Mouse (Mus musculus): Measurements from ENCODE around the gene Smim12. TPM values are rescaled to one million over a fixed set of nuclear protein-coding genes. Genes with fewer than 3 reads are reported as not detected.

The Smim12 gene
- total and polyA plus RNA-seq, 3 experiments, result 30.9 to 33.6 (median 31.3) TPM

GRCm38 (mm10) chr4:127227051-127227673, 16.4 kb upstream of the Smim12 start:
- Histone ChIP-seq H3K27ac (ENCODE audit: insufficient read depth, low read depth) (no peak overlapping the region), H3K4me3 (replicated peaks in 1 of 3; ENCODE audit: low read depth in 2 of 3, low read length in 2 of 3, poor library complexity in 1 of 3) (no peak overlapping the region), H3K4me1 (ENCODE audit: control insufficient read depth in 1 of 2, insufficient read depth in 2 of 2) (peaks cover 2 to 6% of the 10 kb centered on the region in 2 experiments; a peak in 2 of 4 replicates), H3K9me3 (replicated peaks; ENCODE audit: low read length) (no peaks in the 10 kb centered on the region), H3K79me2 (replicated peaks; ENCODE audit: control insufficient read depth, extremely low read depth, insufficient read depth, poor library complexity, severe bottlenecking) (no peaks in the 10 kb centered on the region), H3K9ac (ENCODE audit: insufficient read depth, low read depth) (no peak overlapping the region), H3K4me2 (ENCODE audit: insufficient read depth, low read depth, poor library complexity, severe bottlenecking) (no peak overlapping the region), H3K27me3 (replicated peaks) (peaks cover 63% of the 10 kb centered on the region), H3K36me3 (replicated peaks in 1 of 2; ENCODE audit: control insufficient read depth in 1 of 2, insufficient read depth in 1 of 2, low read length in 1 of 2) (no peaks in the 10 kb centered on the region)
- TF ChIP-seq MAZ (IDR thresholded peaks at IDR 0.05; ENCODE audit: low read depth, low read length) (no peak), CHD2 (IDR thresholded peaks at IDR 0.05; ENCODE audit: low read length) (no peak), IRF4 (IDR thresholded peaks at IDR 0.05; ENCODE audit: low read depth, low read length) (no peak)
- DNase-seq (ENCODE audit: extremely low read depth), result no peak
- in situ Hi-C loops (cut with MboI; ENCODE audit: low pct_ligation_motif_present, low pct_unique_long_range_greater_than_20kb, low sequenced_read_pairs) (no loop called here), dilution Hi-C loops (cut with MboI; ENCODE audit: extremely low pct_ligation_motif_present, extremely low pct_unique_long_range_greater_than_20kb, low sequenced_read_pairs) (no loop called here)

DNA sequence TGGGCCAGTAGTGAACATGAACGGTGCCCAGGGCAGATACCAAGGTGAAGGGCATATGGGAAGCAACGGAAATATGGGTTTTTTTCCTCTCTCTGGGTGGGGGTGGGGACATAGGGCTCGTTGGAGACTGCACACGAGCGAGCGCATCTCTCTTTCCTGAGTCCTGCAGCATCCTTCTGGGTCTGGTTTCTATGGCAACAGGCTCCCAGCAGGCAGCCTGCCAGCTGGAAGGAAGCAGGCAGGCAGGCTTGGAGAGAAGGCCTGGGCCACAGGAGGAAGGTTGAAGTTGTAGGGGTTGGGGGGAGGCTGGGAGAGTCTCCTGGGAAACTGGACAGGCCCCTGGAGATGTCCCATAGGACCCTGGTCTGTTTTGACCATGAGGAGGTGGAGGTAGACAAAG, 11.6 kb upstream of the Smim12 start:
- in situ Hi-C loops (cut with MboI; ENCODE audit: low pct_ligation_motif_present, low pct_unique_long_range_greater_than_20kb, low sequenced_read_pairs), result no loop called here
- TF ChIP-seq KAT2A (IDR thresholded peaks at IDR 0.05; ENCODE audit: insufficient replicate concordance, low read length) (no peak), RAD21 (IDR thresholded peaks at IDR 0.05; ENCODE audit: low read depth, low read length) (no peak), MXI1 (IDR thresholded peaks at IDR 0.05; ENCODE audit: low read depth, low read length) (no peak), USF2 (conservative IDR thresholded peaks at IDR 0.05; ENCODE audit: low read depth, low read length) (no peak), E2F4 (IDR thresholded peaks at IDR 0.05; ENCODE audit: insufficient replicate concordance, low read depth, low read length) (no peak), ZC3H11A (IDR thresholded peaks at IDR 0.05; ENCODE audit: low read depth, low read length) (no peak), MAZ (IDR thresholded peaks at IDR 0.05; ENCODE audit: low read depth, low read length) (no peak), TBP (conservative IDR thresholded peaks at IDR 0.05; ENCODE audit: low read depth, low read length) (no peak), BHLHE40 (IDR thresholded peaks at IDR 0.05; ENCODE audit: low read depth, low read length) (no peak), NELFE (IDR thresholded peaks at IDR 0.05; ENCODE audit: low read depth, low read length) (no peak), USF1 (IDR thresholded peaks at IDR 0.05; ENCODE audit: low read depth, low read length) (no peak), HCFC1 (IDR thresholded peaks at IDR 0.05; ENCODE audit: low read depth, low read length) (no peak), ZNF384 (IDR thresholded peaks at IDR 0.05; ENCODE audit: low read depth, low read length) (no peak)
- H3K27me3 ChIP-seq (replicated peaks), result peaks cover 70% of the 10 kb centered on the region

More for the DNA sequence above, 11.6 kb upstream of the Smim12 start:
- Histone ChIP-seq H3K79me2 (replicated peaks; ENCODE audit: control insufficient read depth, extremely low read depth, insufficient read depth, poor library complexity, severe bottlenecking) (no peaks in the 10 kb centered on the region), H3K36me3 (replicated peaks in 1 of 2; ENCODE audit: control insufficient read depth in 1 of 2, insufficient read depth in 1 of 2, low read length in 1 of 2) (no peaks in the 10 kb centered on the region), H3K4me2 (ENCODE audit: insufficient read depth, low read depth, poor library complexity, severe bottlenecking) (no peak overlapping the region), H3K4me1 (ENCODE audit: control insufficient read depth in 1 of 2, insufficient read depth in 2 of 2) (peaks cover 4 to 10% of the 10 kb centered on the region in 2 experiments), H3K9me3 (replicated peaks; ENCODE audit: low read length) (no peaks in the 10 kb centered on the region), H3K4me3 (replicated peaks in 1 of 3; ENCODE audit: low read depth in 2 of 3, low read length in 2 of 3, poor library complexity in 1 of 3) (no peak overlapping the region), H3K9ac (ENCODE audit: insufficient read depth, low read depth) (no peak overlapping the region), H3K27ac (ENCODE audit: insufficient read depth, low read depth) (no peak overlapping the region)
- dilution Hi-C loops (cut with MboI; ENCODE audit: extremely low pct_ligation_motif_present, extremely low pct_unique_long_range_greater_than_20kb, low sequenced_read_pairs), result no loop called here
- no peak for DNase-seq (ENCODE audit: extremely low read depth)

Data from CH12.LX (cell line).